Mouse (Mus musculus): Measurements from ENCODE around the gene Gnpat. TPM values are rescaled to one million over a fixed set of nuclear protein-coding genes. Genes with fewer than 3 reads are reported as not detected.

Gnpat gene
- polyA plus RNA-seq, 1 experiment from 2014 or later = 130 TPM

GRCm38 (mm10) chr8:124888385-124888784, 25.6 kb downstream of the Gnpat start:
- 96% methylated on average over 5 of the region's 5 CpGs for WGBS
- Histone ChIP-seq H3K36me3 (peaks cover 76% of the 10 kb centered on the region), H3K9ac (replicated peaks) (no peak overlapping the region), H3K27me3 (no peaks in the 10 kb centered on the region), H3K4me2 (replicated peaks) (no peak overlapping the region), H3K4me3 (no peak overlapping the region), H3K9me3 (peaks cover 5% of the 10 kb centered on the region; the same call in 1 of the 2 replicates), H3K4me1 (no peaks in the 10 kb centered on the region; the same call in 1 of the 2 replicates), H3K27ac (replicated peaks) (no peak overlapping the region)
- no peak for ATAC-seq (ENCODE audit: low FRiP score, low read depth)

GRCm38 (mm10) chr8:124892596-124892995, 29.8 kb downstream of the Gnpat start:
- Histone ChIP-seq H3K36me3 (peaks cover 55% of the 10 kb centered on the region), H3K9me3 (peaks cover 4% of the 10 kb centered on the region; the same call in 1 of the 2 replicates), H3K4me3 (no peak overlapping the region), H3K4me1 (peaks cover 23% of the 10 kb centered on the region), H3K27me3 (no peaks in the 10 kb centered on the region), H3K27ac (replicated peaks) (no peak overlapping the region), H3K4me2 (replicated peaks) (no peak overlapping the region), H3K9ac (replicated peaks) (no peak overlapping the region)
- 81% methylated on average over 3 of the region's 3 CpGs for WGBS
- no peak for ATAC-seq (ENCODE audit: low FRiP score, low read depth)

GRCm38 (mm10) chr8:124896010-124896631, 33.3 kb downstream of the Gnpat start:
- Histone ChIP-seq H3K4me3 (peak overlapping the region; percentile 98), H3K9ac (replicated peaks) (peak overlapping the region; percentile 86), H3K27me3 (no peaks in the 10 kb centered on the region), H3K27ac (replicated peaks) (peak overlapping the region; percentile 86; the same call in 1 of the 2 replicates), H3K4me2 (replicated peaks) (peak overlapping the region; percentile 98), H3K4me1 (peaks cover 31% of the 10 kb centered on the region), H3K36me3 (peaks cover 40% of the 10 kb centered on the region), H3K9me3 (no peaks in the 10 kb centered on the region)
- ATAC-seq (ENCODE audit: low FRiP score, low read depth) = no peak
- WGBS = 86% methylated on average over 26 of the region's 26 CpGs

GRCm38 (mm10) chr8:124896632-124897385, 34.0 kb downstream of the Gnpat start:
- 1% methylated on average over 59 of the region's 60 CpGs for WGBS
- ATAC-seq (ENCODE audit: low FRiP score, low read depth) = peak; percentile 55; the same call in 1 of the 2 replicates
- H3K36me3 ChIP-seq = peaks cover 44% of the 10 kb centered on the region
- no peaks in the 10 kb centered on the region for H3K27me3 ChIP-seq
- peak overlapping the region; percentile 86 for H3K9ac ChIP-seq (replicated peaks)
- peak overlapping the region; percentile 98 for H3K4me2 ChIP-seq (replicated peaks)
- H3K9me3 ChIP-seq = no peaks in the 10 kb centered on the region
- H3K4me1 ChIP-seq = peaks cover 31% of the 10 kb centered on the region
- peak overlapping the region; percentile 86 for H3K27ac ChIP-seq (replicated peaks)
- peak overlapping the region; percentile 98 for H3K4me3 ChIP-seq

DNA sequence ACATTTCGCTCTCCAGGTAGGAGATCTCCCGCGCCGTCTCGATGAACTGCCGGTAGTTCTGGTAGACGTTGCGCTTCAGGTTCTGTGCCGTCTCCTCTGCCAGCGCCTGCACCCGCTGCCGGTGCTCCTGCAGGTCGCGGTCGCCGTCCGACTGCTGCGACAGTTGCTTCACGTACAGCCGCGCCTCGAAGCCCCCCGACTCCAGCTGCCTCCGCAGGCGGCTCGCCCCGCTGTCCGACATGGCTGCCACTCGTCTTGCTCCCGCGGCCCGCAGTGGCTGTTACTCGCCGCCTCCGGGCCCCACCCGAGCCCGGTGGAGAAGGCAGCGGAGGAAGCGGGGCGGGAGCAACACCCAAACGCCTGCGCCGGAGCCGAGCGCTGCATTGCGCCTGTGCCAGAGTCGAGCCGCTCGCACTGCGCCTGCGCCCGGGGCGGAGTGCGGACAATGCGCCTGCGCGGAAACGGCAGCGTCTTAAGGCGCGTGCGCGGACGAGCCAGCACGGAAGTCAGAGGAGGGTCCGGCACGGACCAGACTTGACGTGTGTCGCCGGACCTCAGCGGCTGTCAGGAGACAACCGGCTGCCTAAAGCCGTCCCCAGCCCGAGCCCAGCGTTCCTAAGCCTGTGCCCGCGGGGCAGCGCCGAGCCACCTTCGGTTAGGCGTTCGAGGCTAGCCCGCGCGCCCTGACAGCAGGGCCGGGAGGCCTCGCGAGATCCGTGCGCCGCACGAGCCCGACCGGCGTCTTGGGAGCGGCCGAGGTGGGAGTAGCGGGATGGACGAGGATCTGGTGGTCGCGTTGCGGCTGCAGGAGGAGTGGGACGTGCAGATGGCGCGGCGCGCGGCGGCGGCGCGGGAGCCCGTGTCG, 34.8 kb downstream of the Gnpat start, which contains the start of the genes Exoc8 and Sprtn:
Gene Exoc8, minus strand, starts transcription at position 320 of the 865 bp plus-strand sequence.
Gene Sprtn, plus strand, starts transcription at position 501 of the 865 bp plus-strand sequence.
- peaks cover 53% of the 10 kb centered on the region for H3K36me3 ChIP-seq

GRCm38 (mm10) chr8:124898251-124898905, 35.5 kb downstream of the Gnpat start:
- Histone ChIP-seq H3K4me3 (peak overlapping the region; percentile 98), H3K4me2 (replicated peaks) (peak overlapping the region; percentile 98), H3K9me3 (no peaks in the 10 kb centered on the region), H3K36me3 (peaks cover 60% of the 10 kb centered on the region), H3K27me3 (no peaks in the 10 kb centered on the region), H3K27ac (replicated peaks) (peak overlapping the region; percentile 86), H3K4me1 (peaks cover 31% of the 10 kb centered on the region), H3K9ac (replicated peaks) (peak overlapping the region; percentile 86)
- no peak; the same call in 1 of the 2 replicates for ATAC-seq (ENCODE audit: low FRiP score, low read depth)
- 7% methylated on average over 31 of the region's 31 CpGs for WGBS

More for the DNA sequence above, 34.8 kb downstream of the Gnpat start, which contains the start of the genes Exoc8 and Sprtn:
- Histone ChIP-seq H3K4me3 (peak within 1 kb of the TSS; percentile 98), H3K9ac (replicated peaks) (peak within 1 kb of the TSS; percentile 86), H3K27ac (replicated peaks) (peak within 1 kb of the TSS; percentile 86), H3K9me3 (no peaks in the 10 kb centered on the region), H3K4me1 (peaks cover 31% of the 10 kb centered on the region), H3K27me3 (no peaks in the 10 kb centered on the region), H3K4me2 (replicated peaks) (peak within 1 kb of the TSS; percentile 98)
- peak; percentile 89 for ATAC-seq (ENCODE audit: low FRiP score, low read depth)
- WGBS = under 1% methylated on average over 114 of the region's 114 CpGs

GRCm38 (mm10) chr8:124903198-124903597, 40.4 kb downstream of the Gnpat start:
- Histone ChIP-seq H3K27ac (replicated peaks) (no peak overlapping the region), H3K4me3 (no peak overlapping the region), H3K4me2 (replicated peaks) (no peak overlapping the region), H3K9ac (replicated peaks) (no peak overlapping the region), H3K36me3 (peaks cover 78% of the 10 kb centered on the region), H3K4me1 (peaks cover 8% of the 10 kb centered on the region), H3K27me3 (no peaks in the 10 kb centered on the region), H3K9me3 (no peaks in the 10 kb centered on the region)
- ATAC-seq (ENCODE audit: low FRiP score, low read depth) = no peak
- 95% methylated on average over 15 of the region's 15 CpGs for WGBS

DNA sequence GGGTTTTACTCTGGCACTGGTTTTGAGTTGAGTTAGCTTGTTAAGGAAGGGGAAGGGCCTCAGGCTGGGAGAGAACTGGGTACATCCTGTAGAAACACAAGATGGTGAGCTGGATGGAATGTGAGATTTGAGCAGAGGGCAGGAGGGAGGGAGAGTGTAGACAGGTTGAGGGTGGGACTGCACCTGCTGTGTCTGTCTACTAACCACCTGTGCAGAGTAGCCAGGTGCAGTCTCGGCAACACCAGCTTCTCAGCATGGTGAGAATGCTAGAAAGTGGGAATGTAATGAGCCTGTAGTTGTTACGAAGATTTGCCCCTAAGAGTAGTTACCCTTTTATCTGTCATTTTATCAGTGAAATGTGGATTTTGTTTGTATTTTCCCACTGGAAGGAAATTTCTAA, 42.6 kb downstream of the Gnpat start:
- H3K4me3 ChIP-seq = no peak overlapping the region
- no peak overlapping the region for H3K27ac ChIP-seq (replicated peaks)
- ATAC-seq (ENCODE audit: low FRiP score, low read depth) = no peak
- 90% methylated on average over 2 of the region's 2 CpGs for WGBS
- no peaks in the 10 kb centered on the region for H3K4me1 ChIP-seq
- no peak overlapping the region for H3K9ac ChIP-seq (replicated peaks)
- H3K4me2 ChIP-seq (replicated peaks) = no peak overlapping the region
- no peaks in the 10 kb centered on the region for H3K27me3 ChIP-seq
- H3K36me3 ChIP-seq = peaks cover 87% of the 10 kb centered on the region
- no peaks in the 10 kb centered on the region for H3K9me3 ChIP-seq

DNA sequence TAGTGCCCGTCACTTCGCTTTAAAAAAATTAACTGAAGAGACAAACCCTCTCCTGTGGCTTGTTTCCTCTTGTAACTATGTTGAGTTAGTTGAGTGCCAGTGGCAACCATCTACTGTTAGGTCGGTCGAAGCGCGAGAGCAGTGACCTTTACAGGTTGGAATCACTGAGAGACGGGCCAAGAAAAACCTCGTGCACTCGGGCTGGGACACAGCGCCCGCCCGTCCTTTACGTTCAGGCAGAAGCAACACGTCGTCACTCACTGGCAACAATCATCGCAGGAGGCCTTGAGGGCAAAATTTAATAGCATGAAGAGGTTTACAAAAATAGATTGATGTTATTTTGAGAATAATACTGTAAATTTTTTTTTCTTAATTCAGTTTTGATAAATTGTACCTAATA, 47.1 kb downstream of the Gnpat start:
- peaks cover 3% of the 10 kb centered on the region; the same call in 1 of the 2 replicates for H3K9me3 ChIP-seq
- ATAC-seq (ENCODE audit: low FRiP score, low read depth) = no peak
- H3K27ac ChIP-seq (replicated peaks) = no peak overlapping the region
- H3K4me1 ChIP-seq = no peaks in the 10 kb centered on the region
- H3K27me3 ChIP-seq = no peaks in the 10 kb centered on the region
- H3K4me2 ChIP-seq (replicated peaks) = no peak overlapping the region
- H3K4me3 ChIP-seq = no peak overlapping the region
- peaks cover 94% of the 10 kb centered on the region for H3K36me3 ChIP-seq
- WGBS = 96% methylated on average over 16 of the region's 16 CpGs
- no peak overlapping the region for H3K9ac ChIP-seq (replicated peaks)

- Histone ChIP-seq H3K4me1 (no peaks in the 10 kb centered on the region), H3K27me3 (no peaks in the 10 kb centered on the region), H3K27ac (replicated peaks) (no peak overlapping the region), H3K4me2 (replicated peaks) (no peak overlapping the region), H3K9me3 (peaks cover 3% of the 10 kb centered on the region; the same call in 1 of the 2 replicates), H3K9ac (replicated peaks) (no peak overlapping the region), H3K36me3 (peaks cover 96% of the 10 kb centered on the region), H3K4me3 (no peak overlapping the region)
- 95% methylated on average over 10 of the region's 10 CpGs for WGBS
- no peak for ATAC-seq (ENCODE audit: low FRiP score, low read depth)
Measured at GRCm38 (mm10) chr8:124910349-124910748, 47.5 kb downstream of the Gnpat start.
